Mouse (Mus musculus): ENCODE data around the gene Cryba4. TPM values are rescaled to one million over a fixed set of nuclear protein-coding genes. Genes with fewer than 3 reads are reported as not detected.

Cryba4 gene
- 1.3 and 2.0 TPM in 2 replicates for polyA plus RNA-seq (2015; fragmentation: Nextera tagmentation; extraction: Ambion mirVana)

GRCm38 (mm10) chr5:112252400-112252799, at the start of gene Cryba4:
Gene Cryba4, minus strand, starts transcription at chr5:112252518.

GRCm38 (mm10) chr5:112276267-112276873, 24.1 kb upstream of the Cryba4 start, which contains the start of gene Tpst2:
Gene Tpst2, plus strand, starts transcription at chr5:112276691.

GRCm38 (mm10) chr5:112255426-112255825, 3.1 kb upstream of the Cryba4 start, which contains the start of gene Crybb1:
Gene Crybb1, plus strand, starts transcription at chr5:112255815.

Other genes starting within 250 kb of the Cryba4 start
- gene Crybb1, start 3.3 kb upstream of the Cryba4 start, polyA plus RNA-seq (2015; fragmentation: Nextera tagmentation; extraction: Ambion mirVana) = 0.95 and 1.3 TPM in 2 replicates
- gene Tpst2, start 24.2 kb upstream of the Cryba4 start, polyA plus RNA-seq (2015; fragmentation: Nextera tagmentation; extraction: Ambion mirVana) = 24.6 and 28.3 TPM in 2 replicates
- gene Tfip11, start 73.8 kb upstream of the Cryba4 start, polyA plus RNA-seq (2015; fragmentation: Nextera tagmentation; extraction: Ambion mirVana) = 9.8 and 11.2 TPM in 2 replicates
- 10.3 and 10.7 TPM in 2 replicates for gene Srrd, start 90.5 kb upstream of the Cryba4 start, polyA plus RNA-seq (2015; fragmentation: Nextera tagmentation; extraction: Ambion mirVana)
- gene Hps4, start 90.6 kb upstream of the Cryba4 start, polyA plus RNA-seq (2015; fragmentation: Nextera tagmentation; extraction: Ambion mirVana) = 7.7 and 9.5 TPM in 2 replicates
- gene Gm6583, start 103.5 kb upstream of the Cryba4 start, polyA plus RNA-seq (2015; fragmentation: Nextera tagmentation; extraction: Ambion mirVana) = 0.08 TPM in 1 of 2 replicates, not detected in the other
- gene Asphd2, start 142.3 kb upstream of the Cryba4 start, polyA plus RNA-seq (2015; fragmentation: Nextera tagmentation; extraction: Ambion mirVana) = 1.6 and 3.4 TPM in 2 replicates
- not detected in 2 replicates for gene Gm6588, start 196.9 kb upstream of the Cryba4 start, polyA plus RNA-seq (2015; fragmentation: Nextera tagmentation; extraction: Ambion mirVana)